Mouse (Mus musculus): Measurements from ENCODE around the gene Necap2.

GRCm38 (mm10) chr4:141049476-141049835 lies 28.7 kb downstream of the Necap2 start:
- no peak for TF ChIP-seq CTCF (conservative IDR thresholded peaks at IDR 0.05; ENCODE audit: insufficient read depth, insufficient read length, low read depth, low read length)
- TF ChIP-seq POLR2A (IDR thresholded peaks at IDR 0.05; ENCODE audit: low read depth, low read length) = no peak
